Mouse (Mus musculus): ENCODE measurements around the gene Card10.

- no peak for TF ChIP-seq POLR2A (IDR thresholded peaks at IDR 0.05; ENCODE audit: borderline replicate concordance, control insufficient read depth, low read depth, low read length)
- TF ChIP-seq CTCF (IDR thresholded peaks at IDR 0.05; ENCODE audit: control insufficient read depth, insufficient read depth, low read length) = no peak
Measured at GRCm38 (mm10) chr15:78804326-78804725, 1.5 kb upstream of the Card10 start.

Measured in bone marrow, adult 2 months (tissue).